In the genomic region with DNA sequence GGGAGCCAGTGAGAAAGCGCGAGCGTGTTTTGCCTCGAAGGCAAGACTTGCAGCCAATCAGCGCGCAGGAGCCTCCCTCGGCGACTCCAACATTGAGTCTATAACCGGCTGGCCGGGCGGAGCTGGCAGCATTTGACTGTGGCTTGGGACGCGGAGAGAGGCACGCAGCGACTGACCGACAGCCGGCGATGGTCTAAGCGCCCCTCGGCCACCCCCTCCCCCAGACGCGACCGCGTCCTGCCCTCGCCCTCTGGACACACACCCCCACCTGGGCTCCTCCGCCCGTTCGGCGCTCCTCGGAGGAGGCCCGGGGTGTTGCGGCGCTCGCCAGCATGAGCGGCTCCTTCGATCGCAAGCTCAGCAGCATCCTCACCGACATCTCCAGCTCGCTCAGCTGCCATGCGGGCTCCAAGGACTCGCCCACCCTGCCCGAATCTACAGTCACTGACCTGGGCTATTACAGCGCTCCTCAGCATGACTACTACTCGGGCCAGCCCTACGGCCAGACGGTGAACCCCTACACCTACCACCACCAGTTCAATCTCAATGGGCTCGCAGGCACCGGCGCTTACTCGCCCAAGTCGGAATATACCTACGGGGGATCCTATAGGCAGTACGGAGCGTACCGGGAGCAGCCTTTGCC, we compare ENCODE assay signal across 7 mouse cellular contexts. TPM values are rescaled to one million over a fixed set of nuclear protein-coding genes. Genes with fewer than 3 reads are reported as not detected.
DNase-seq lines count a peak whose midpoint lies in the region; ATAC-seq and TF ChIP-seq lines count a peak whose summit lies in the region.

TSS of gene Dlx3 (plus strand) at position 130 of the 643 bp plus-strand sequence.

- peak within 1 kb of the TSS; percentile 85 for H3K4me2 ChIP-seq in intestine, embryonic 15.5 days (replicated peaks)
- H3K4me2 ChIP-seq in midbrain, postnatal 0 days (ENCODE audit: low read depth, low read length, poor library complexity, severe bottlenecking): peak within 1 kb of the TSS; percentile 68

- no peaks in the 10 kb centered on the region for H3K4me1 ChIP-seq in embryonic fibroblast, embryonic 13.5 days (ENCODE audit: control insufficient read depth, insufficient read depth, low read length)
- H3K4me1 ChIP-seq in intestine, embryonic 15.5 days (replicated peaks): peaks cover 25% of the 10 kb centered on the region
- peaks cover 3% of the 10 kb centered on the region; the same call in 1 of the 2 replicates for H3K4me1 ChIP-seq in midbrain, postnatal 0 days (ENCODE audit: insufficient read depth, low read length)

- TF ChIP-seq POLR2A in embryonic fibroblast, embryonic 13.5 days (IDR thresholded peaks at IDR 0.05; ENCODE audit: low read depth, low read length): no peak

- no peak for TF ChIP-seq CTCF in embryonic fibroblast, embryonic 13.5 days (IDR thresholded peaks at IDR 0.05; ENCODE audit: borderline replicate concordance, insufficient read depth, low read length)
- TF ChIP-seq CTCF in midbrain, postnatal 0 days (IDR thresholded peaks at IDR 0.05): no peak

- ATAC-seq in intestine, embryonic 15.5 days: peak; percentile 34; the same call in 1 of the 2 replicates
- ATAC-seq in midbrain, postnatal 0 days (ENCODE audit: low FRiP score): no peak

- WGBS in intestine, embryonic 15.5 days: under 1% methylated on average over 55 of the region's 55 CpGs
- 1% methylated on average over 50 of the region's 55 CpGs for WGBS in midbrain, postnatal 0 days

- H3K27me3 ChIP-seq in intestine, embryonic 15.5 days (replicated peaks): peaks cover 70% of the 10 kb centered on the region
- peaks cover 61% of the 10 kb centered on the region for H3K27me3 ChIP-seq in midbrain, postnatal 0 days (ENCODE audit: insufficient read depth, low read length)

- H3K27ac ChIP-seq in embryonic fibroblast, embryonic 13.5 days (ENCODE audit: insufficient read depth, low read length): no peak within 1 kb of the TSS
- no peak within 1 kb of the TSS for H3K27ac ChIP-seq in intestine, embryonic 15.5 days
- H3K27ac ChIP-seq in midbrain, postnatal 0 days (ENCODE audit: low read depth, low read length): no peak within 1 kb of the TSS

- 0 out of 2 replicates have a peak within 1 kb of the TSS, but pooled peaks have one; percentile 8 for H3K9ac ChIP-seq in intestine, embryonic 15.5 days
- H3K9ac ChIP-seq in midbrain, postnatal 0 days (replicated peaks; ENCODE audit: low read length, poor library complexity, severe bottlenecking): peak within 1 kb of the TSS; percentile 44; the same call in 1 of the 2 replicates

- H3K9me3 ChIP-seq in intestine, embryonic 15.5 days: no peaks in the 10 kb centered on the region
- no peaks in the 10 kb centered on the region for H3K9me3 ChIP-seq in midbrain, postnatal 0 days (ENCODE audit: low read length)

- peak within 1 kb of the TSS; percentile 22; the same call in 1 of the 2 replicates for H3K4me3 ChIP-seq in embryonic fibroblast, embryonic 13.5 days (ENCODE audit: insufficient read depth, low read length)
- H3K4me3 ChIP-seq in intestine, embryonic 15.5 days (replicated peaks): peak within 1 kb of the TSS; percentile 39
- H3K4me3 ChIP-seq in midbrain, postnatal 0 days (ENCODE audit: low read depth, low read length): peak within 1 kb of the TSS; percentile 33

- H3K36me3 ChIP-seq in intestine, embryonic 15.5 days: no peaks in the 10 kb centered on the region
- no peaks in the 10 kb centered on the region for H3K36me3 ChIP-seq in midbrain, postnatal 0 days (ENCODE audit: insufficient read depth, low read length)

- peak; percentile 32 for DNase-seq in ovary, postnatal 36 days (ENCODE audit: low spot score)
- DNase-seq in ovary, postnatal 14 days (ENCODE audit: low spot score): no peak
- DNase-seq in midbrain, postnatal 0 days (ENCODE audit: low spot score): no peak
- no peak for DNase-seq in frontal cortex, postnatal 25 days (ENCODE audit: low spot score in 2 of 2)
- DNase-seq in spleen, postnatal 4 days (ENCODE audit: low spot score in 2 of 2): no peak

RNA-seq across cellular contexts. Expression of gene Dlx3, which starts in this region (rescaled TPM):
- 0.19 TPM in 1 of 2 replicates, not detected in the other for polyA plus RNA-seq in embryonic fibroblast, embryonic 13.5 days (2011; ENCODE audit: insufficient read length, low read depth, missing spikeins)
- 0.60 and 0.88 TPM in 2 replicates for polyA plus RNA-seq in intestine, embryonic 15.5 days (2015; fragmentation: Nextera tagmentation; extraction: Ambion mirVana)
- total RNA-seq in midbrain, postnatal 0 days (2014; rRNA removed): 0.33 TPM in 1 of 2 replicates, not detected in the other
- not detected in 2 replicates for polyA plus RNA-seq in midbrain, postnatal 0 days (2015; fragmentation: Nextera tagmentation; extraction: Ambion mirVana)

Comparison
In these comparisons a context has a peak if more than half of its experiments do, and no peak if none do; other contexts are left out.
1. Peak in ATAC-seq, H3K4me3 ChIP-seq, H3K9ac ChIP-seq and H3K4me2 ChIP-seq in intestine, embryonic 15.5 days; RNA of the gene not detected or under 1 TPM.